Mouse (Mus musculus) T-helper 17 cell (primary cell): ENCODE measurements at regions not wholly inside any gene's neighbourhood (a gene's known extent, or its start where the extent isn't known, plus 50 kb on each side); places are given as distances from the start of the nearest gene placed in this dataset.

Experiments
- in situ Hi-C, 2 experiments: fragments of 300-600 bp; cut with MboI, MseI; formaldehyde crosslinking; loops; 1 replicate in 1 of 2; 2 replicates in 1 of 2; pipeline ENCODE4 v1.15.1; 2025; ENCODE audit warnings: high pct_unique_total_duplicates in 2 of 2

DNA sequence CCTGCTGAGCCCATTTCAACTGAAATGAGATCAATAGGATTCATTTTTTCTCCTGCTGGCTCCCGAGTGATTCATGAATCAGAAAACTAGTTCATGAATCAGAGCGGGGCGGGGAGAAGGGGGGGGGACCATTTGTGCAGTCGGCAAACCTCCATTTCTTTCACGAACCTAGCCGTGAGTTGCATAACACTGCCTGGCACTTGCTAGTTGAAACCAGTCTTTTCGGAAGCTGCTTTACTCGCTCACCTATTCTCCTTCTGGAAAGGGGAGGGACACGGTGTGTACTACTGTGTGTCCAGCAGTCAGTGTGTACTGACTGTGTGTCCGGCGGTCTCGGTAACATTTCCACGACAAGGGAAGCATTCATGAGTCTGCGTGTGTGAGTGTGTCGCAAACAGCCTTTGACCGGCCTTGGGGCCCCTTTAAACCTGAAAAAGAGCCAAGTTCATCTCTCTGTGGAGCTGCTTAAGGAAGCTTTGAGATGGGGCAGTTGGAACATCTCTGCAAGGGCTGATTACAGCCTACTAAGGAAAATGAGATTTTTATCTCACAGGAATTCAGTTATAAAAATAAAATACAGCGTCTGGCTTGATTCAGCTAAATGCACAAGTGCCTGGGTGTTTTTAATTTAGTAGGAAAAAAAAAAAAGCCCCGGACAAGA, 71.9 kb upstream of the Irf2bp2 start:
- in situ Hi-C loops = no loop called here

DNA sequence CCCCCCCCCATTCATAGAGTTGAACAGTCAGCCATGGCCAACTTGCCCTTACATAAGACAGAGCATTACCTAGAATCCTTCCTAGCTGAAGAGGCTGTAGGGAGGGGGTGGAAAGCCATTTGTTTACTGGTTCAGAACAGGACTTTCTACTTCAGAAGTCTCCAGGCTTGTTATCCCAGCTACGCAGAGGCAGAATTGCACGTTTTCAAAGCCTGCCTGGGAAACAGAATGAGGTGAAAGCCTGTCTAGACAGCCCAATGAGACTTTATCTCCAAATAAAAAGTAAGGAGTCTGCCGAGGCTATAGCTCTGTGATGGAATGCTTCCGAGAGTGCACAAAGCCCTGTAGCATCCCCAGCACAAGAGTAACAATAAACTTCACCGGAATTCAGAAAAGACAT, 71.1 kb upstream of the Irf2bp2 start:
- in situ Hi-C loops = no loop called here

DNA sequence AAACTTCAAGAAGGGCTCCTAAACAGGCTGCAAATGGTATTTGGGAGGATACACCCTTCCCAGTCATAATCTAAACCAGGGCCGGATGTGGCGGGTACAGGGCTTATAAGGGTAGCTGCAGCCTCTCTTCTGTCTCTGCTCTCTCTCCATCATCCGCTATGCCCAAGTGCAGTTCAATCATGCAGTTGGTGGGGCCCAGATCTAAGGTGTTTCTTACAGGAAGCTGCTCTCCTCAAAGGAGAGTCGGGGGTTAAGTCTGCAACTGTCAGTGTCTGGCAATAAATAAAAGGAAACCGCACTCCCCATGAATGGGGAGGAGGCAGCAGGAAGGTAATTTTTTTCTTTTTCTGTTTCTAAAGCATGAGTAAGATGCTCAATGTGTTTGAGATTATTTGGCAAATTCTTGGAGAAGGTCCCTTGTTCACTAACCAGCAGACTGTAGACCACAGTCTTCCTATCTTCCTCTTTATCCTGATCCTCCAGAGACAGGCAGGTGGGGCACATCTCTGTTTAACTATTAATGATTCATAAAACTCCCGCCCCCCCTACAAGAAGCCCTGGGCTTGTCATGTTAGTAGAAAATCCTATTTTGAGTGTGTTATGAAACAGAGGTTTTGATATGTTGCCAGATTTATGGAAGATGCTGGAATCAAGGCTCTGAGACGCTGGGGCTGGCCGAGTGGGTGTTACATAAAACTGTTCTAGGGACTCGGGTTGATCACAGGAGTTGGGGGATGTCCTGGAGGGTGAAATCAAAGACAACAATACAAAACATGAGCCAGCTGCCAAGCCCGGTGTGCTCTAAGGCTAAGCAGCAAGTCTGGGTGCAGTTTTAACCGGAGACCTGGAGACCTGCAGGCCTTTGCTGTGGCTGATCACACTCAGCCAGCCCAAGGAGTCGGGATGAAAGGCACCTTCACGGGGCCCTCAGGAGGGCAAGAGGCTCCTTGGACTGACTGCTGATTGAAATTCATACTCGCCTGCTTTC, 69.3 kb upstream of the Irf2bp2 start:
- in situ Hi-C loops = no loop called here

DNA sequence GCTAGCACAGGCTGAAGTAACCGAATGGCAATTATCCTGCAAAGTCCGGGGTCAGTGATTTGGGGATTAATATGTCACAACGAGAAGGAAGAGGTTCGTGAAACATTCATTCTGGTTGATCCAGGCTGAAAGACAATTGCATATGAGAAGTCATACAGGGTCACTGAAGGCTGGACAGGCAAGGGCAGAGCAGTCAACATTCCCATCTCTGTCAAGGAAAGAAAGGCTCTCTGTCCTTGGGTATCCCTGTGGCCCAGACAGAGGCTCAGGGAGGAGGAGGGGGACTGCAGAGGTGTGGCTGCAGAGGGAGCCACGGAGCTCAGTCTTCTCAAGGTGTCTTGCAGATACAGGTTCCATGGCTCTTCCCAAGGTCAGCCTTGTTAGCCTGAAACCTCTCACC, 68.4 kb upstream of the Irf2bp2 start:
- in situ Hi-C loops = no loop called here

DNA sequence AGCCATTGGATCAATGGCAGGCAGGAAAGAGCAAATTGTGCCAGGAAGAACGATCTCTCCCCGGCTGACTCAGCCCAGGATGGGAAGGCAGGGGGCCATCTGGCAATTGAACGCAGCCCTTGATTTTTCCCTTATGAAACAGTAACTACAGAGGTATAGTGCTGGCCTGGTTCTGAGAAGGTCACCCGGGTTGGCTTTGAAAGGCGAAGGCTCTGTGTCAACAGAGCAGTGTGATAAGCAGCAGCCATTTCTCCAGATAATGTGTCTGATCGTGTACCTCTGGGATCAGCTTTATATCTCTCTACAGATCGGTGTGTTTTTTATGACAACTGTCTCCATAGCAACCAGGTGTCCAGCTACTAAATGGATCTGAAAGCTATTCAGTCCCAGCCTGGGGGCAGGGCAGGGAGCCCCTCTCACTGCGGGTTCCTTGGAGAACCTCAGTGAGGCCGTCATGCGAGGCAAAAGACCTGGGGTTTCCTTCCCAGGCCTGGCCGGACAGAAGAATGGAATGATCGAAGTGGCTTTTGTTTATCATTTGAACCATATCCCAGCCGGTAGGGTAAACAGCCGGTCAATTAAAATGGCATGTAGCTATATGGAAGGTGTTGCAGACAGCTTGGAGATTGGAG, 67.8 kb upstream of the Irf2bp2 start:
- in situ Hi-C loops = no loop called here

DNA sequence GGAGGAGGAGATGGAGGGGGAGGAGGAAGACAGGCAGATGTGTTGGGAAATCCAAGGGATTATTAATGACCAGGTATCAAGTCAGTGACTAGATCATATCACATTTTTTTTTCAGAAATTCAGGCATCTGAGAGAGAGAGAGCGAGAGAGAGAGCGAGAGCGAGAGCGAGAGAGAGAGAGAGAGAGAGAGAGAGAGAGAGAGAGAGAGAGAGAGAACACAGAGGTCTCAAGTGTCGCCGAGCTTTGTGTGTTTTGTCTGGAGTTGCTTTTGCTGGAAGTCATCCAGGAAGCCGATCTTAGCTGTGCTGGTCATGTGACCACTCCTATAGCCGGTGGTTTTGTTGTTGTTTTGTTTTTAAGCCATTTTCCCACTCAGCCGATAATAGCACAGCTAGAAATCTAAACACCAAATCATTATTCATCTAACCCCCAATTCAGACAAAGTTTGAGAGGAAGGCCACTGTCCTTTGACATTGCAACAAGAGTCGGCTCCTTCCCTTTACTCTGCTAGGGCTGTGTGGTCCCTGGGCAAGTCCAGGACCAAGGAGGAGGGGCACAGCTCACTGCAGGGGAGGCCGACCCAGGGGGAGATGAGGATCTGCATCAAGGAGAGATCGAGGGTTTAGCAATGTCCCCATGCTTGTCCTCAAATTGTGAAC, 67.0 kb upstream of the Irf2bp2 start:
- in situ Hi-C loops = no loop called here

DNA sequence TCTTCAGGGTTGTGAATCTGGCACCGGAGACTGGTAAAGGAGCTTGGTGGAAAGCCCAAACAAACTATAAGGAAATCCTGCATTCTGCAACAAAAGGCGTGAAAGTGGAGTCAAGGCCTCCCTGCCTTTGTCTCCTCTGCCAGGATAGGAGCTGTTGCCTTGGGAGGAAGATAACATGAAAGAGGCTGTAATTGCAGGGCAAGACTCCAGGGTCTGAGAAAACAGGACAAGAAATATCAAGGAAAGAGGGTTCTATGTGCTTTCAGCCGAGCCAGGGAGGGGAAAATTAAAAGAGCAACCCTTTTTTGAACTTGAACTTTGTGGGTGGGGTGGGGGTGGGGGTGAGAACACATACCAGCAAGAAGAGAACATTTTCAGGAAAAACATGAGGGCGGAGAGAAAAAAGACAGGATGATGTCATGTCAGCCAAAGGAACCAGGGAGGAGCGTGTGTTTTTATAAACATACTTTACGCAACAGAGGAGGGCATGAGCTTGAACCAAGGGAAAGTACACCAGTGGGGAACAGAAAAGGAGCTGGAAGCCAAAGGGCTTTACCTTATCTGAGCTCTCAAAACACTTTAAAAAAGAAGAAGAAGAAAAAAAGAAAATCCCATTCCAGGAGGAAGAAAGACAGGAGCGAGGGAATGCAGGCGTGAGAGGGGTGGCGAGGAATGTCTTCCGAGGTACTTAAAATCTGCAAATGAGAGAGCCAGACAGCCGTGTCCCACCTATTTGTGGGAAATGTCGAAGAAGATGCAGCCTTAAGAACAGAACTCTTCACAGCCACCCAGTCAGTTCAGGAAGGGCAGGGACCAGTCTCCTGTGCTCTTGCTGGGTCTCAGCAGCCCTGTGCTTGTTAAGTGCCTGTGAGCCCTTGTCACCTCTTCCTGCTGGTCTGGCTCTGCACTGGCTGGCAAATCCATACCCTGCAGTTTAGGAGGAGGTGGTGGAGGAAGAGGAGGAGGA, 66.2 kb upstream of the Irf2bp2 start:
- in situ Hi-C loops = no loop called here

DNA sequence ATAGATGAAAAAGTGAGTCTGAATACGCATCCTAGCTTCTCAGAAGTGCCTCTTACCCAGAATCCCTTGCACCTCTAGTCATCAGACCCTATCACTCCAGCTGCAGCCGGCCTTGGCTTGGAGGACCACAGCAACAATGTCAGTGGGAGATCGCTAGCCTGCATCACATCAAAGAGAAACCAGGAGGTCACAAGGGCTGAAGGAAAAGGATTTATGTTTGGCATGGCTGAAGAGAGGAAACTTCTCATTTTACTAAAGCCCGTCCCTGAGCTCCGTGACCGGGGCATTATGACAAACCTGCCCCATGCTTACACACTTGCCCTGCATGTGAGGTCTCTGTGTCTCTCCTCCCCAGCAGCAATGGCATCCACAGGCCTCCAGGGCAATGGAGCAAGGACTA, 63.8 kb upstream of the Irf2bp2 start:
- in situ Hi-C loops = no loop called here

DNA sequence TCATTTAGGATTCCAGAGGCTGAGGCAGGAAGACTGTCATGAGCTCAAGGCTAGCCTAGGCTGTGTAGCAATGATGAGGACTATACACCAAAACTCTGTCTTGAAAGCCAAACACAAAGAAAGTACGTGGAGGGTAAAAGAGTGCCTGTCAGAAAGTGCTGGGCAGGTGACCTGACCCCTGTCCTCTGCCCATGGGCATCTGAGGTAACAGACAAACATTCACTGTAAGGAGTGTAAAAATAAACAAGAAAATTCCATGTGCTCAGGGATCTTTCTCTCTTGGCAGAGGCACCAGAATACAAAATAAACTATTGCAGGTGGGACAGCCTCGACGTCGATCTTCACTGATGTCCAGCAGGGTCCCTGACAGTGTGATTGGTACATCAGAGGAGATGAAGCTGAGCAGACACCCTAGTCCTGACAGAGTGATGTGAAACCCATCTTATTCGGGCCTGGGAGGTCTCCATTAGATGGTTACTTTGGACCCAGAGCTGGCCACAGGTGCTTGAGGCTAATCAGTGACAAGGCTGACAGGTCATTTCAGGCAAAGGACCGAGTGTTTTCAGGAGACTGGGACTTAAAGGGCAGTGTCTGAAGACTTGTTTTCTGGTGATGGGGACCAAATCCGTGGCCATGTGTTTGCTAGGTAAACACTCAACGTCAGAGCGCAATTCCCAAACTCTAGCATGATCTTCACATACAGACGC, 62.9 kb upstream of the Irf2bp2 start:
- in situ Hi-C loops = no loop called here

DNA sequence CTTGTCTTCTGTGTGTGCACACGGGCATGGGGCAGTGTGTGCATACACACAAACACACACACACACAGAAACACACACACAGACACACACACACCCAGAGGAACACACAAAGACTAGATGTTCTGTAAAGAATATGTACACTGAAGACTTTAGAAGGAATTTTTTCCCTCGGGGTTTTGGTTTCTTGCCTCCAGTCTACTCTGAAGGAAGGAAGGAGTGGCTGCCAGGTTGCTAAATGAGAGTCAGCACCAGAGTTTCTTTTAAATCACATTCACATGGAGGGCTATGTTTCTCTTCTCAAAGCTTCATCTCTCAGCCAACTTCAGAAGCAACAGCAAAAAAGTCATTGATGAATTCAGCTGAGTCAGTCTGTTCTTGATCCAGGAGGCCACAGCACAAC, 61.8 kb upstream of the Irf2bp2 start:
- in situ Hi-C loops = no loop called here

DNA sequence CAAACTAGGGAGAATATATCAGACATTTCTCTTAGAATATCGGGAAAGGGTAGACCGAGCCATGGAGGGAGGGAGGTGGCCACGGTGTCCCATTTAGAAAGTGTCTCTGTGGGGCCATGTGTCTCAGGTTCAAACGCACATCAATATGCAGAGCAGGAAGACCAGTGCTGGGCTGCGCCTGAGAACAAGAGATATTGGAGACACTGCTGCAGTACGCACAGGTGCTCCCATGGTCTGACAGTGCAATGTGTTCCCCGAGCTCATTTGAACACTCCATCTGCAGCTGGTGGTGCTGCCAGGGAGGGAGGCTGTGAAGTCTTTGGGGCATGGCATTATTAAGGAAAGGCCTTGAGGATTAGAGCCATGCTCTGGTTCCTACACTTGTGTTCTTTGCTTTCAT, 60.6 kb upstream of the Irf2bp2 start:
- in situ Hi-C loops = loop anchor here (5.0 kb wide), 2 partner anchors 37 to 52 kb away; no protein-coding TSS in a partner anchor

DNA sequence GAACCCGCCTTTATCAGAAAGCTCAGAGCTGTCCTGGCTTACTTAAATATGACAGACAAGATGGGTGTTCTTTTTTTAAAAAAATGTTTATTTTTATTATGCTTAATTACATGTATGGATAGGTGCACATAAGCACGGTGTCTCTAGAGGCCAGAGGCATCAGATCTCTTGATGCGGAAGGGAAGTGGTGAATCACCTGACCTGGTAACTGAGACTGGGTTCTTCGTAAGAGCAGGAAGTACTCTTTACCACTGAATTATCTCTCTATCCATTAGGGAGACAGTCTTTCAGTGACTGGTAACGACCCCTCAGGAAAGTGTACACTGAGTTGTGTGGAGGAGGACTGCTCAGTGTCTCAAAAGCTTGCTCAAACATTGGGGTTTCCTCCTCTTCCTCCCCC, 58.4 kb upstream of the Irf2bp2 start:
- in situ Hi-C loops = loop anchor here (5.0 kb wide), 2 partner anchors 35 to 50 kb away; no protein-coding TSS in a partner anchor

DNA sequence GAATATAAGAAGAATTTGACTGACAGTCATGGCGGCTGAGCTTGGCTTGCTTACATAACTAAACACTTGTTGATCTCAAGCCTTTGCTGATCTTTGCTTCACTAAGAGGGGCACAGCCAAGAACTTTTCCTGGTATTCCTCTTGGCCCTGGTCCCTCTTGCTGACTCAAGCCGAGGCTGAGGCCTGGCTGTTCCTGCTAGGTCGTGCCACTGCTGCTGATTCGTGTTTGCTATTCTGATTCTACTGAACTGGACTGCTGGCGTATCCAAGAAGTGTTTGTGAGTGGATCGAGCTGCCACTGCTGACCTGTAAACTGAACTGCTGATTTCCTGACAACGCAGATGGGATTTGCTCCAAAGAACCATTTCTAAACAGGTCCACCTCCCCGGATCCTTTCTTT, 57.2 kb upstream of the Irf2bp2 start:
- in situ Hi-C loops = loop anchor here (5.0 kb wide), 2 partner anchors 34 to 49 kb away; no protein-coding TSS in a partner anchor

DNA sequence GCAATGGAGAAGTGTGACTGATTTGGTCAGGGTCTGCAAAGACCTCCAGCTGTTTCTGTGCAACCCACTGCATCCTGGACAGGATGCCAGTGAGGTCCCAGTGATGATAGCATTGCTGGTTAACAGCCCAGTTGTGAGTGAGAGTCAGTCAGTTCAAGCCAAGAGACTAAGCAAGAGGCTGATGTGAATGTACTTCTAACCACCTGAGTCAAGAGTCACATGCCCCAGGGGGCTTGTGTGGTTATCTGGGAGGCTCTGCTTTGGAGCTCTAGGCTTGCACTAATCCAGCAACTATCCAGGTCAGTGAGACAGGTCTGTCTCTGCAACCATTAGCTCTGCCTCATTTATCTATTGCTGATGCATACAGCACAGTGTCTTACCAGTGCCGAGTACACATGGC, 55.5 kb upstream of the Irf2bp2 start:
- in situ Hi-C loops = loop anchor here in 1 of 2 experiments (10.0 kb wide), 1 partner anchor 995 kb away; no protein-coding TSS in a partner anchor

DNA sequence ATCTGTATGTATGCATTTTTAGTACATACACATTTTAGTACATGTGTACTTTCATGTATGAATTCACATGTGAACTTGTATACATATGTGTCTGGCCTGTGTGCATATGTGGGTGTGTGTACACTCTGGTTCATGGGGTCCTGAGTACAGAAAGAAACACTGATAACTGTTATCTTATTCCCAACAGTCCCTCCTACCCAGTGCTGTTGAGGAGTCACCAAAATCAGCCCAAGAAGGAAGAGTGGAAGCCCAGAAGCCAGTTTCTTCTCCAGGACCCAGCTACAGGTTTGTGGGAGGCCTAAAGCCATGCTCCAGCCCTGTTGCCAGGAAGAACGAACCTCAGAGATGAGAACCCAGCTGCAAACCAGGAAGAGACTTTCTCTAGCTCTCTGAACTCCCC, 53.6 kb upstream of the Irf2bp2 start:
- in situ Hi-C loops = loop anchor here in 1 of 2 experiments (10.0 kb wide), 1 partner anchor 993 kb away; no protein-coding TSS in a partner anchor

DNA sequence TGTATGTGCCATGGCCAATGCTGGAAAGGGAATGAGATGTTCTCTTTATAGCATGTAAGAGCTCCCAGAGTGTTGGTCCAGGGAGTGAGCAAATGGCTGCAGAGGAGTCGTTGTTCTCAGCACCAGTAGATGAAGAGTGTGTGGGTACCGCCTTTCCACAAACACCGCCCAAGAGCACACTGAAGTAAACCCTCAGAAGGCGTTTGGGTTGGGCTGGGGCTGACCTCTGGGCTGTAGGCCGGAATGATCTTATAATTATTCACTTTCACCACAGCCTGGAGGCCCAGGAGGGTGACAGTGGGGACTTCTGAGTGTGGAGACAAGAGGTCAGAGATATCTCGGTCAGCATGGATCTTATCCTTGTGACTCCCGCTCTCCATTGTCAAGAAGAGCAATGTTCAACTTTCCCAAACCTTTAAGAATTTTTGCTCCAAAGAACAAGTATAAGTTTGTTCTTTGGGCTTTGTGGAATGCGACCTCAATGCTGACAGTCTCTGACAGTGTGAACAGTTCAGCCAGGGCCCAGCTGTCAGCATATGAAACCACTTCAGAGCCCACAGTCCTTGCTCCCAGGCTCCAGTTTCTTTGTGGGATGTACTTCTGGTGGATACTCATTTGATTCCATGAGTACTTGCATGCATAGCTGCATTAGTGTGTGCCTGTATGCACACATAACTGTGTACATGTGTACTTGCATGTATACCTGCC, 53.0 kb upstream of the Irf2bp2 start:
- in situ Hi-C loops = loop anchor here in 1 of 2 experiments (10.0 kb wide), 1 partner anchor 992 kb away; no protein-coding TSS in a partner anchor

DNA sequence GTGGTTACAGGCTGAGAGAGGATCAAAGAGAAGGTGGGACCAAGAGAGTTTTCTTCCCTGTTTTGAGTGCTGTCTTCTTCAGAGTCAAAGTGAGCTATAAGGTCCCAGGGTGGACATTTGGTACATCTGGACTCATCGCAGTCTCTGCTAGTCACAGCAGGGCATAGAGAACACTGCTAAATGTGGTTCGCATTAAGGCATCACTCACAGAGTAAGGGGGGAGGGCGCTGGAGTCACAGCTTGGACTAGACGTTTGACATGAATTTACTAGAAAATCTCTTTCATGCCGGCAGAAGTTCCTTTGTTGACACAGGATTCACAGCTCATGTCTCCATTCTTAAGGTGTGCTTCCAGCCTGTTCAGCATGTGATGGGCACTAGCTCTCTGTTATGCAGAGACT, 50.4 kb upstream of the Irf2bp2 start:
- in situ Hi-C loops = loop anchor here in 1 of 2 experiments (10.0 kb wide), 1 partner anchor 989 kb away; no protein-coding TSS in a partner anchor
